Mouse (Mus musculus) lung, adult 2 months (tissue): ENCODE measurements around the gene Olfr523.

Source experiments
- CTCF ChIP-seq: fragments of 200-500 bp; IDR thresholded peaks from 2 replicates; pipeline ENCODE4 v1.5.1; 2011; ENCODE audit warnings: mild to moderate bottlenecking, low read length, control low read depth; ENCODE audit not compliant: insufficient read depth
- POLR2A ChIP-seq: fragments of 200-500 bp; IDR thresholded peaks from 2 replicates; pipeline ENCODE4 v1.6.1; 2011; ENCODE audit warnings: low read depth, mild to moderate bottlenecking, control low read depth, low read length, borderline replicate concordance; ENCODE audit errors: extremely low read depth

- TF ChIP-seq CTCF = no peak
- TF ChIP-seq POLR2A = no peak
Measured at GRCm38 (mm10) chr7:140192445-140192844, 19.4 kb downstream of the Olfr523 start.
